Mouse (Mus musculus) right cerebral cortex, postnatal 14 days (tissue): ENCODE results near the gene Orc2.

Experiments
- DNase-seq: peaks from one replicate; pipeline ENCODE4 v3.0.0; 2022

The Orc2 gene

DNA sequence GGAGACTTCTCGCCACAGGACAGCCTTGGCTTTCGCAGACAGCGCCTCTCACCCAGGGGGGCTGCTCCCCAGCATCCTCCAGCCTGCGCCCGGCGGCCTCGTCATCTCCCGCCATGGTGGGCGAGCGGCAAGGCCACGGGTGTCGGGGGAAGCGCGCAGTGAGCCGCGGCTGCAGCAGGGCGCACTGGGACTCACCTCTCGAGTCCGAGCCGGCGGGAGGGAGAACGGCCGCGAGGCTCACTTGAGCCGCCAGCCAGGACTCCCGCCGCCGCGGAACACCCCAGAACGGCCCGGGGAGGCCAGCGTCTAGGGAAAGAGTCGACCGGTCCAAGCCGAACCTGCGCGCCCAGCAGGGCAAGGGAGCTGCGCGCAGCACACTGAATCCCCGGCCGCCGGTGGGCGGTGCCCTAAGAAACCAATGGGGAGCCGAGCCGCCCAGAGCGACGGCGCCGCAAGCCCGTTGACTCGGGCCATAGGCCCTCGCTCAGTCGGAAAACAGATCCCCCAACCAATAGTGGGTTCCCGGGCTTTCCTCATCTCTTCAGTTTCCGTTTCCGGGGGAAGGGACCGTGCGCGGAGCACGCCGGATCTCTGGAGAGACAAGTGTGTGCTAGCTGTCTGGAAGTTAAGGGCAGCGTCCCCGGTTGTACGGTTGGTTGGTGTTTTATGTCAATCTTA, at the start of gene Orc2:
Orc2 (minus strand) TSS at position 533 of the 678 bp plus-strand sequence.
- DNase-seq = peak; percentile 90

DNA sequence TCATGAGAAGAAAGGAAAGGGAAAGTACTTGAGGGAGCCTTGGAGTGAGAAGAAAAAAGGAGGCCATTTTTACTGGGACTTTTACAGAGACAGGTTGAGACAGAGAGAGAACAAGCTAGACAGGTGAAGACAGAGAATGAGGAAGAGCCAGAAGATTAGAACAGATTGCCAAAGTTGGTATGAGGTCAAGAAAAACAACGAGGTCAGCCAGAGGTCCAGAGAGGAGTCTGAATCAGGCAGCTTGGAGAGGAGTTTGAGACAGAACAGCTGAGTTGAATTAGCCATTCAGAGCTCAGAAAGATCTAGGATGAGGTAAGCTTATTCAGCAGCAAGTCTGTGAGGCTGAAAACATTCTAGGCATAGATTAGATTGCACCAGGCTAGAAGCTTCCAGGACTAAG, 36.5 kb upstream of the Orc2 start:
- DNase-seq = no peak

DNA sequence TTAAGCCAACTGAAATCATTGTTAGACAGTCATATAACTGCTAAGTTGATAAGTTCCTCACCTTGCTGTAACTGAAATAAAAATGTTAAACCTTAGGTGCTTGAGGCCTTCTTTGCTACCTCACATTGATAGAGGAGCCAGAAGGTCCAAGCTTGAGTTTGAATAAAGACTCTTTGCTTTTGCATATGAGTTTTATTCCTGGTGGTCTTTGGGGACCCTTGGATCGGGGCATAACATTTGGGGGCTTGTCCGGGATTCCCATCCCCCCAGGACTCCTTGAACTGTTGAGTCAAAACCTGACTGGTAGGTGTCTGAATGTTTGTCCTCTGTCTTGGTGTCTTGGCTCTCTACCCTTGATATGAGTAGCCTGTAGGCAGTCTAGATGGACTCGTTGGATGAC, 2.3 kb upstream of the Orc2 start:
- DNase-seq = no peak

DNA sequence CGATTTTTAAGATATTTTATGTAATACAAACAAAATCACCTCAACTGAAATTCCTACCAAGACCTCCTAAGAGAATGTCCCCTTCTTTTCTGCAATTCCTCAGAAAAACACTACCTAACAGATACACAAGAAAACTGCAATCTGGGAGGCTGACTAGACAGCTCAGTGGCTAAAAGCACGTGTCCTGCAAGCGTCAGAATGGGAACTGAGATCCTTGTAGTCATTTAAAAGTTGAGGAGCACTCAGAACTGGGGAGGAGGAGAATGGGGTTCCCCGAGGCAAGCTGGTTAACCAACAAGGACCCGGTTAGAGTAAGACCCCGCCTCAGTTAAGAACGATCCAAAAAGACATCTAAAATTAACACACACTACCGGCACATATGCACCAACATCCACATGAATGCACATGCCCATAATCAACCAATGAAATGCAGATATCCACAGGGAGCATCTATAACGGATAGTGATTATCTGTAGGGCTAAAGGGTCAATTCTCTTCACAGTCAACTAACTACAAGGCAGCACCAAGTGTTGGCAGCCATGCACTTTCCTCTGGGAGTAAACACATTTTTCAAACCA, 1.0 kb downstream of the Orc2 start:
- no peak for DNase-seq

GRCm38 (mm10) chr1:58503134-58503533, 1.8 kb downstream of the Orc2 start:
- DNase-seq = no peak

DNA sequence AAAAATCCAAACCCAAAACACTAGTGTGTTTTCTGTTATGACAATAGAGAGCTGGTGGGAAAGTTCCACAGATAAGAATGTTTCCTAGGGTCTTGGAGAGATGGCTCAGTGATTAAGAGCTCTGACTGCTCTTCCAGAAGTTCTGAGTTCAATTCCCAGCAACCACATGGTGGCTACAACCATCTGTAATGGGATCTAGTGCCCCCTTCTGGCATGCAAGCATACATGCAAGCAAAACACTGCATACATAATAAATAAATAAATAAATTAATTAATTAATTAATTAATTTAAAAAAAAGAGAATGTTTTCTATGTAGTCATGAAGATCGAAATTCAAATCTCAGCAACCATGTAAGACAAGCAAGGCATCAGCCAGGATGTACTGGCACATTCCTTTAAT, 6.2 kb downstream of the Orc2 start:
- DNase-seq = no peak

DNA sequence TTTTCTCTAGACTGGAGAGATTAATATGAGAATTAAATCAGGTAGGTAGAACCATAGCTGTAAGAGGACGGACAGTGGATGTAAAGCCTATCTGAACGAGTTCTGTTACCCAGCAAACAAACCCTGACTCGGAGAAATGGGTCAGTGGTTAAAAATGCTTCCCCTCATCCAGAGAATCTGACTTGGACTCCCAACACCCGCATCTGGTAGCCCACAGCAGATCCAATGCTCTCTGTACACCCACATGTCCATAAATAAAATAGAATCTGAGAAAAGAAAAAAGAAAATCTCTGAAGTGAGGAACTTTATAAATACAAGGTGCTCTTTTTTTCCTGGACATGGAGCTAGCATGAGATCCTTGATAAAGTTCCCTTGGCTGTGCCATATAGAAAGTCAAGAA, 7.2 kb downstream of the Orc2 start:
- no peak for DNase-seq

DNA sequence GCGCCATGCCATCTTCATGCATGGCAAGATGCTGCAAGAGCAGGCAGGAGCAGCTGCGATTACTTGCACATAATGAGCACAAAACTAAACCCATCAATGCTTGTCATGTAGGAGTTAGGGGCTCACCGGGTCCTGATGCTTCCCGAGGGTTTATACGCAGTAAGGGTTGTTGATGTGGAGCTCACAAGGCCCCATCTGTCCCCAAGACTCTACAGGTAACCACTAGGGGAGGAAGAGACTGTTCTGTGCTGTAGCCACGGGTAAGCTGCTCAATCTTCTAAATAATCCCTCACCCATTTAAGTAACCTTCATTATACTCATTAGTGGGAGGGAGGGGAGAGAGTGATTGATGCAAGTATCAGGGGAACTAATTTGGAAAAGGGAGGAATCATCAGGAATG, 9.3 kb downstream of the Orc2 start:
- DNase-seq = no peak

DNA sequence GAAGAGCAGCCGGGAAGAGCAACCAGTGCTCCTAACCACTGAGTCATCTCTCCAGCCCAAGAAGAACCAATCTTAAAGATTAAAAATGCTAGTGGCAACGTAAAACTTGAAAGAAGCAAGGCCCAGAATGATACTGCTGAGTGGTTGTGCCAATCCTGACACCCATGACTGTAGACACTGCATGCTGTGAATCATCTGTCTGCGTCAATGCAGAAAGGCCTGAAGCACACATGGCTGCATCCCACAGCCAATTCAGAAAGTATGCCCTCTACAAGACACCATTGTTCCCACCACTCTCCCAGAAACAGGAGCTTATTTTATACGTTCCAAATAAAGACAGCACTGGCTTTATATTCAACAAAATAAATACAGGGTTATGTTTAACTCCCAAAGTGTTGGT, 22.3 kb downstream of the Orc2 start:
- no peak for DNase-seq

GRCm38 (mm10) chr1:58475662-58476061, 29.2 kb downstream of the Orc2 start:
- DNase-seq = no peak

GRCm38 (mm10) chr1:58465561-58465960, 39.3 kb downstream of the Orc2 start:
- DNase-seq = no peak

GRCm38 (mm10) chr1:58465042-58465441, 39.9 kb downstream of the Orc2 start:
- no peak for DNase-seq

DNA sequence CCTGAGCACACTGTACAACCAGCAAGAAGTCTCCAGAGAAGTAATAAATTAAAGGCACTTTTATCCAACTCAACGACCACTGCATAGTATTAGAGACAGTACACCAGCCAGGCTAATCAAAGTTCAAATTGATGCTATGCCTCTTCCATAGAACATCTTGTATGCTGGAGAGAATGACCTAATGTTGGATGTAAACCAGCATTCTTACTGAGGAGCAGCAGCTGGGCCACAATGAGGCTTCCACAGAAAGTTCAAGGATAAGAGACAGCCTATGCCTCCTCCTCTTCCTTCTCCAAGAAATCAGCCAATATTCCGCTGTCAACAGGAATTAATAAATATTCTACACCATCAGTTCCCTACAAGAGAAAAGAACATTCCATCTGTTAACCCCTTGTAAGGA, 41.0 kb downstream of the Orc2 start:
- no peak for DNase-seq

DNA sequence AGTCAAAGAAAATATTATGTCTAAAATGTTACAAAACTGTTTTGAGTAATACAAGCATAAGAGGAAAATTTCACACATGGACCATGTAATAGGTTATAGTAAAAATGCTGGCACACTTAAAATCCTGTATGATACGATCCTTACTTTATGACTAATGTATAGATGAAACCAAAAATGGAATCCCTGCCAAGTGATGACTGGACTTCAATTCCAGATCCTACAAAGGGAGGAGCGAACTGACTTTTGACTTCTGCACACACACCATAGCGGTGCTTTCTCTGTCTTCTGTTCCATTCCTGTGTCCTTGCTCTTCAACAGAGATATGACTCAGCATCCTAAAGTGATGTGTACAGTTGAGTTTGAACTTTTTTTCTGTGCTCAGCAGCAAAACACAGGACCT, 44.3 kb downstream of the Orc2 start:
- no peak for DNase-seq

- peak; percentile 29 for DNase-seq
Measured at GRCm38 (mm10) chr1:58458867-58459266, 46.0 kb downstream of the Orc2 start.

DNA sequence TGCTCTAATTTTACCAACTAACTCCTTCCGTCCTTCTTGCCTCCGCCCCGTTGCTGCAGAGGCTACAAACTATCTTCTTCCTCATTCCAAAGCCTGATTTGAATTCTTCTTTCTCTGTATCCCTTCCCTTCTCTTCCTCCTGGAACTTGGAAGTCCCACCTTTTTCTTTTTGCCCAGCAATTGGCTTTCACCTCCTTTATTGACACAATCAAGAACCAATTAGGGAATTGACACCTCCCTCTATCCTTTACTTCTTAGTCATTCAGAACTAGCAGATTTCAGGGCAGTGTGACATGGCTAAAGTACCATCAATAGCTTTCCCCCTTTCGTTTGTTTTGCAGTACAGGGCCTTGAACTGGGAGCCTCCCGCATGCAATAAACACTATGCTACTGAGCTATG, 46.7 kb downstream of the Orc2 start:
- no peak for DNase-seq

DNA sequence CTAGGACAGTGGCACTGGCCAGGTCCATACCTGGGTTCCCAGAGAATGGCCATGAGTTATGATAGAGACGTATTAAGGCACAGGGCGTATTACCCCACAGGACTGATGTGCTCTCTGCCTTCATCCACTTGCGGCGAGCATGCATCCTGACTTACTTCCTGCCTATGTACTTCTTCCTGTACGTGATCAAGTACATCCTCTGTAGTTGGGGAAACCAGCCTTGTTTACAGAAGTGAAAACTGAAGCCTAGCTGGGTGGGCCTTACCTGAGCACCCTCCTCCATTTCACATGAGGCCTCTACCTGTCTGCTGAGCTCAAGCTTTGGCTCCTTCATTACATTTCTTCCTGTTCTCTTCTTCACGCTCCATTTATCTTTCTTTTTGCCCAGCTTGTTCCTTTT, 50.6 kb downstream of the Orc2 start:
- DNase-seq = no peak

GRCm38 (mm10) chr1:58448396-58448795, 56.5 kb downstream of the Orc2 start:
- DNase-seq = no peak

DNA sequence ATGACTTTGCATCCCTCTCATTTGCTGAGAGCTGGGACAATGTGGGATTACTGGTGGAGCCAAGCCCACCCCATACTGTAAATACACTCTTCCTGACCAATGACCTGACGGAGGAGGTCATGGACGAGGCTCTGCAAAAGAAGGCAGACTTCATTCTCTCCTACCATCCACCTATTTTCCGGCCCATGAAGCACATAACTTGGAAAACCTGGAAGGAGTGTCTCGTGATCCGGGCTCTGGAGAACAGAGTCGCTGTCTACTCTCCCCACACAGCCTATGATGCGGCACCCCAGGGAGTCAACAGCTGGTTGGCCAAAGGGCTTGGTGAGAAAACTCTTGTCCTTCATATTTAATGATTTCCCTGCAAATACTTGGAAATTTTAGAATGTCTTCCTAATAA, 57.1 kb downstream of the Orc2 start:
- DNase-seq = no peak

DNA sequence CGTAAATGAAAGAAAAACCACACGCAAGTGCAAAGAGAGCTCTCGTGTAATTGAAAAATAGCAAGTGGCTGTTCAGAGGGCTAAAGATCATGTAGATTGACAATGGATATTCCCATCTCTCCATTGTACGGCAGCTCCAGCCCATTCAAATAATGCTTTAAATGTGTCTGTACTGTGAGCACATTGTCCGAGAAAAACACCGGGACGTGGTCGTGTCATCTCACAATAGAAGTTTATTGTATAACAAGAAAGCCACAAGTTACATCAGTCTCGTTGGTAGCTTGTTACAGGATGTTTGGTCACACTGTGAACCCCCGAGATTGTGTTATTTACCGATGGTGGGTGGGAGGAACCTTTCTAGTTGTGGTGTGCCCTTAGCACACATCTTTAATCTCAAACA, 59.0 kb downstream of the Orc2 start:
- no peak for DNase-seq

DNA sequence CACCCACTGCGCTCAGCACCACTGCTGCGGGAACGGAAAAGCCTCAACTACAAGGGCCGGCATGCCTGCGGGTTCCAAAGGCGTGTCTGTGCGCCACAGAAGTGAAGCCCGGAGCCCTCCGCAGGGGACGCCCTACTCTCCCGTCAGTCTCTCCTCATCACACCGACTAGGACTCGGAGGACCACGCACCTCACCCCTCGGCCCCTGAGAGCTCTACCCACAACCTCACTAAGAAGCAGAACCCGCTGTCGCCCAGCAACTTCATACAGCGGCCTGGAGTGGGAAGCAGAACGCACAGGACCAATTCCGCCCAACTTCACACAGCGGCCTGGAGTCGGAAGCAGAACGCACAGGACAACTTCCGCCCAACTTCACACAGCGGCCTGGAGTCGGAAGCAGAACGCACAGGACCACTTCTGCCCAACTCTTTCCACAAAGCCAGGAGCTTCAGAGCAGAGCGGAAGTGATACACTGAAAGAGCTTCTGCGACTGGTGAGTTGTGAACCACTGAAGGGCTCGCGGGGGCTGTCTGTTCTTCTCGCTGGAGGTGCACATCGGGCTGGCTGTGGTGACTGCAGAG, 59.7 kb downstream of the Orc2 start, which contains the start of the genes Nif3l1 and Ppil3:
Nif3l1 (plus strand) TSS at position 9 of the 580 bp plus-strand sequence.
Ppil3 (minus strand) TSS at position 344 of the 580 bp plus-strand sequence.
- DNase-seq = peak; percentile 79

- no peak for DNase-seq
Measured at GRCm38 (mm10) chr1:58444691-58445090, 60.2 kb downstream of the Orc2 start.

DNA sequence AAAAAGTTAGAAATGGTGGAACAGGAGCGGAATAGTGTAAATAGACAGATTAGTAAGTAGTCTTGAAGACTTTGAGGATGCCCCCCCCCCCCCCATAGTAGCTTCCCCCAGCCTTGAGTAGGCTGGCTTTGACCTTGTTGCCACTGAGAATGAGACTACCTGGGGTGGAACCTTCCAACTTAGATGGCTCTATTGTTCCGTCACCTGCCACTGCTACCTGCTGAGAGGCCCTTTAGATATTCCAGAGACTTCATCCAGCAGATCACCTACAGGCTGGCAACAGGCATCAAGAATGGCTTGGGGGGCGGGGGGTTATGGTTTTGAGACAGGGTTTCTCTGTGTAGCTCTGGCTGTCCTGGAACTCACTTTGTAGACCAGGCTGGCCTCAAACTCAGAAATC, 80.4 kb downstream of the Orc2 start:
- DNase-seq = no peak
